Mouse (Mus musculus): Measurements from ENCODE around the gene Pip4k2a.

- TF ChIP-seq POLR2A (IDR thresholded peaks at IDR 0.05; ENCODE audit: low read depth, low read length) (no peak), CTCF (IDR thresholded peaks at IDR 0.05; ENCODE audit: extremely low read depth, insufficient read depth, insufficient read length, insufficient replicate concordance) (no peak)
These were observed 81.9 kb downstream of the Pip4k2a start for GRCm38 (mm10) chr2:18916042-18916407.
